Mouse (Mus musculus) embryonic fibroblast, embryonic 13.5 days (primary cell): ENCODE data around the gene Rab29.
"Not testable (repeated sequence)": the region's sequence is repeated elsewhere in the genome, so short reads cannot be mapped to it uniquely, and the experiment has no call there.

ENCODE experiments used
- CTCF ChIP-seq: IDR thresholded peaks from 2 replicates; pipeline ENCODE4 v1.5.1; 2011; ENCODE audit warnings: mild to moderate bottlenecking, control low read depth, low read length, moderate library complexity, borderline replicate concordance; ENCODE audit not compliant: insufficient read depth
- POLR2A ChIP-seq: IDR thresholded peaks from 2 replicates; pipeline ENCODE4 v1.6.1; 2011; ENCODE audit warnings: low read depth, mild to moderate bottlenecking, control low read depth, low read length, moderate library complexity

GRCm38 (mm10) chr1:131820353-131820752 is 46.7 kb upstream of the Rab29 start:
- not testable (repeated sequence) for TF ChIP-seq CTCF, POLR2A
